In genomic region chr15:79224685-79225084, GRCm38 (mm10) we compare ENCODE assay signal across 8 mouse cellular contexts. TPM values are rescaled to one million over a fixed set of nuclear protein-coding genes. Genes with fewer than 3 reads are reported as not detected.
DNase-seq lines count a peak whose midpoint lies in the region; ATAC-seq and TF ChIP-seq lines count a peak whose summit lies in the region.

No protein-coding gene starts in this region.

- peak; percentile 76 to 95 for TF ChIP-seq CTCF in CH12.LX (conservative IDR thresholded peaks at IDR 0.05 in 1 of 2, IDR thresholded peaks at IDR 0.05 in 1 of 2; ENCODE audit: low read depth in 2 of 2, low read length in 2 of 2)
- TF ChIP-seq CTCF in layer of hippocampus, adult 2 months (conservative IDR thresholded peaks at IDR 0.05) = peak; percentile 97
- TF ChIP-seq CTCF in lung, adult 2 months (IDR thresholded peaks at IDR 0.05; ENCODE audit: insufficient read depth, low read length) = peak; percentile 77
- peak; percentile 62 for TF ChIP-seq CTCF in olfactory bulb, adult 2 months (IDR thresholded peaks at IDR 0.05; ENCODE audit: insufficient read depth, low read depth, low read length)

- H3K4me1 ChIP-seq in CH12.LX (ENCODE audit: control insufficient read depth in 1 of 2, insufficient read depth in 2 of 2) = peaks cover 5 to 18% of the 10 kb centered on the region in 2 experiments
- peaks cover 13% of the 10 kb centered on the region for H3K4me1 ChIP-seq in forebrain, embryonic 13.5 days
- H3K4me1 ChIP-seq in lung, adult 2 months (ENCODE audit: control insufficient read depth, insufficient read depth, low read length) = no peaks in the 10 kb centered on the region
- H3K4me1 ChIP-seq in olfactory bulb, adult 2 months (ENCODE audit: control insufficient read depth, insufficient read depth, low read length) = peaks cover 14% of the 10 kb centered on the region

- ATAC-seq in forebrain, embryonic 13.5 days = peak; percentile 61

- WGBS in forebrain, embryonic 13.5 days = 9% methylated on average over 5 of the region's 5 CpGs
- 12% methylated on average over 5 of the region's 5 CpGs for WGBS in lung, adult 2 months
- WGBS in olfactory bulb, adult 2 months = 11% methylated on average over 5 of the region's 5 CpGs

- no peak overlapping the region; the same call in 1 of the 2 replicates for H3K4me2 ChIP-seq in CH12.LX (ENCODE audit: insufficient read depth, low read depth, poor library complexity, severe bottlenecking)
- H3K4me2 ChIP-seq in forebrain, embryonic 13.5 days = no peak overlapping the region

- H3K9me3 ChIP-seq in CH12.LX (replicated peaks; ENCODE audit: low read length) = no peaks in the 10 kb centered on the region
- no peaks in the 10 kb centered on the region for H3K9me3 ChIP-seq in forebrain, embryonic 13.5 days (replicated peaks)

- H3K4me3 ChIP-seq in CH12.LX (replicated peaks in 1 of 3; ENCODE audit: low read depth in 2 of 3, low read length in 2 of 3, poor library complexity in 1 of 3) = no peak overlapping the region
- no peak overlapping the region for H3K4me3 ChIP-seq in forebrain, embryonic 13.5 days
- peak overlapping the region; percentile 7; the same call in 1 of the 2 replicates for H3K4me3 ChIP-seq in layer of hippocampus, adult 2 months
- H3K4me3 ChIP-seq in lung, adult 2 months (replicated peaks; ENCODE audit: extremely low read depth, low read depth, low read length) = no peak overlapping the region
- no peak overlapping the region for H3K4me3 ChIP-seq in olfactory bulb, adult 2 months (ENCODE audit: insufficient read depth, low read depth, low read length)

- TF ChIP-seq POLR2A in CH12.LX (IDR thresholded peaks at IDR 0.05; ENCODE audit: low read depth, low read length) = no peak
- no peak for TF ChIP-seq POLR2A in lung, adult 2 months (IDR thresholded peaks at IDR 0.05; ENCODE audit: borderline replicate concordance, extremely low read depth, low read depth, low read length)
- TF ChIP-seq POLR2A in olfactory bulb, adult 2 months (IDR thresholded peaks at IDR 0.05; ENCODE audit: insufficient read depth, low read depth, low read length) = no peak

- TF ChIP-seq EP300 in CH12.LX (IDR thresholded peaks at IDR 0.05; ENCODE audit: low read length) = no peak

- peak; percentile 86 for DNase-seq in CH12.LX (ENCODE audit: extremely low read depth)
- DNase-seq in c-Kit-positive CD71-positive TER-119-negative erythroid progenitor cells, embryonic 14.5 days (ENCODE audit: low read depth) = peak; percentile 73
- peak; percentile 96 for DNase-seq in heart, postnatal 4 days
- peak; percentile 85 to 92 for DNase-seq in layer of hippocampus, adult 2 months (ENCODE audit: low spot score in 2 of 2)
- DNase-seq in lung, adult 2 months = peak; percentile 83
- peak; percentile 45 to 58 for DNase-seq in thymus, adult 18-20 months

- H3K9ac ChIP-seq in CH12.LX (ENCODE audit: insufficient read depth, low read depth) = no peak overlapping the region
- H3K9ac ChIP-seq in forebrain, embryonic 13.5 days = no peak overlapping the region

- in situ Hi-C loops in CH12.LX (cut with MboI; ENCODE audit: low pct_ligation_motif_present, low pct_unique_long_range_greater_than_20kb, low sequenced_read_pairs) = loop anchor here (25.0 kb wide), 1 partner anchor 263 kb away; no protein-coding TSS in a partner anchor

- H3K36me3 ChIP-seq in CH12.LX (replicated peaks in 1 of 2; ENCODE audit: control insufficient read depth in 1 of 2, insufficient read depth in 1 of 2, low read length in 1 of 2) = peaks cover 0 to 22% of the 10 kb centered on the region in 2 experiments
- no peaks in the 10 kb centered on the region for H3K36me3 ChIP-seq in forebrain, embryonic 13.5 days (ENCODE audit: poor library complexity, severe bottlenecking)

- TF ChIP-seq RAD21 in CH12.LX (IDR thresholded peaks at IDR 0.05; ENCODE audit: low read depth, low read length) = peak; percentile 97

- no peak overlapping the region for H3K27ac ChIP-seq in CH12.LX (ENCODE audit: insufficient read depth, low read depth)
- H3K27ac ChIP-seq in forebrain, embryonic 13.5 days = no peak overlapping the region
- peak overlapping the region; percentile 83 for H3K27ac ChIP-seq in layer of hippocampus, adult 2 months
- no peak overlapping the region for H3K27ac ChIP-seq in olfactory bulb, adult 2 months (ENCODE audit: insufficient read depth, low read depth, low read length)

- H3K79me2 ChIP-seq in CH12.LX (replicated peaks; ENCODE audit: control insufficient read depth, extremely low read depth, insufficient read depth, poor library complexity, severe bottlenecking) = no peaks in the 10 kb centered on the region

- dilution Hi-C loops in CH12.LX (cut with MboI; ENCODE audit: extremely low pct_ligation_motif_present, extremely low pct_unique_long_range_greater_than_20kb, low sequenced_read_pairs) = no loop called here

- no peaks in the 10 kb centered on the region for H3K27me3 ChIP-seq in CH12.LX (replicated peaks)
- 0 out of 2 replicates have a peak, but pooled peaks cover 2% of the 10 kb centered on the region for H3K27me3 ChIP-seq in forebrain, embryonic 13.5 days

TF ChIP-seq in CH12.LX, 34 proteins besides CTCF, POLR2A, EP300 and RAD21 (continues in another document):
- TF ChIP-seq MAX (IDR thresholded peaks at IDR 0.05; ENCODE audit: low read length) = no peak
- no peak for TF ChIP-seq E2F4 (IDR thresholded peaks at IDR 0.05; ENCODE audit: insufficient replicate concordance, low read depth, low read length)
- no peak for TF ChIP-seq RCOR1 (conservative IDR thresholded peaks at IDR 0.05; ENCODE audit: low read depth, low read length)
- TF ChIP-seq ZC3H11A (IDR thresholded peaks at IDR 0.05; ENCODE audit: low read depth, low read length) = peak; percentile 58; the same call in 1 of the 2 replicates
- TF ChIP-seq ZKSCAN1 (IDR thresholded peaks at IDR 0.05; ENCODE audit: borderline replicate concordance, low read depth, low read length) = no peak
- TF ChIP-seq CHD1 (IDR thresholded peaks at IDR 0.05; ENCODE audit: low read depth, low read length) = no peak
- TF ChIP-seq BHLHE40 (IDR thresholded peaks at IDR 0.05; ENCODE audit: low read depth, low read length) = 0 out of 2 replicates have a peak, but pooled peaks have one; percentile 15
- TF ChIP-seq USF2 (conservative IDR thresholded peaks at IDR 0.05; ENCODE audit: low read depth, low read length) = no peak
- no peak for TF ChIP-seq ZNF384 (IDR thresholded peaks at IDR 0.05; ENCODE audit: low read depth, low read length)
- no peak for TF ChIP-seq KAT2A (IDR thresholded peaks at IDR 0.05; ENCODE audit: insufficient replicate concordance, low read length)
- no peak for TF ChIP-seq MYC (IDR thresholded peaks at IDR 0.05; ENCODE audit: low read depth, low read length)
- no peak for TF ChIP-seq PAX5 (IDR thresholded peaks at IDR 0.05; ENCODE audit: low read length)
- no peak for TF ChIP-seq SIN3A (IDR thresholded peaks at IDR 0.05; ENCODE audit: low read length)
- no peak for TF ChIP-seq CHD2 (IDR thresholded peaks at IDR 0.05; ENCODE audit: low read length)
- no peak for TF ChIP-seq USF1 (IDR thresholded peaks at IDR 0.05; ENCODE audit: low read depth, low read length)
- no peak for TF ChIP-seq NRF1 (IDR thresholded peaks at IDR 0.05; ENCODE audit: low read depth, low read length)
- no peak for TF ChIP-seq HCFC1 (IDR thresholded peaks at IDR 0.05; ENCODE audit: low read depth, low read length)
- no peak for TF ChIP-seq POLR2AphosphoS2 (IDR thresholded peaks at IDR 0.05; ENCODE audit: low read depth, low read length)
- peak; percentile 84 for TF ChIP-seq SMC3 (IDR thresholded peaks at IDR 0.05; ENCODE audit: low read depth, low read length)
- TF ChIP-seq ELF1 (IDR thresholded peaks at IDR 0.05; ENCODE audit: low read depth, low read length) = no peak

RNA-seq across cellular contexts. Expression of gene Pick1, which starts 4.3 kb away (rescaled TPM):
- total RNA-seq in CH12.LX (2012; rRNA removed) (23.2 and 23.4 TPM in 2 replicates), CH12.LX (2014; rRNA removed) (13.9 and 15.4 TPM in 2 replicates)
- 14.9 and 18.5 TPM in 2 replicates for polyA plus RNA-seq in CH12.LX (2012; ENCODE audit: insufficient read length, low read depth)
- 68.1 and 74.3 TPM in 2 replicates for polyA plus RNA-seq in forebrain, embryonic 13.5 days (2015; fragmentation: Nextera tagmentation; extraction: Ambion mirVana)
- 10 to 100 TPM; 24.5 to 26.0 TPM for total RNA-seq in heart, postnatal 4 days (2021)
- 10 to 100 TPM; 46.1 to 49.7 TPM for total RNA-seq in layer of hippocampus, adult 2 months (2021)
- polyA plus RNA-seq in lung, adult 2 months (2012; rRNA removed) = 21.2 and 25.9 TPM in 2 replicates
- not detected in 2 replicates for polyA plus RNA-seq in olfactory bulb, adult 2 months (2012; ENCODE audit: insufficient read depth, insufficient read length, low replicate concordance, missing spikeins)

RNA-seq across cellular contexts. Expression of gene Gm49486, which starts 4.5 kb away (rescaled TPM):
- total RNA-seq in CH12.LX (2012; rRNA removed) (0.21 and 0.29 TPM in 2 replicates), CH12.LX (2014; rRNA removed) (0.49 and 0.77 TPM in 2 replicates)
- 0.59 and 1.3 TPM in 2 replicates for polyA plus RNA-seq in CH12.LX (2012; ENCODE audit: insufficient read length, low read depth)
- 0.96 and 1.3 TPM in 2 replicates for polyA plus RNA-seq in forebrain, embryonic 13.5 days (2015; fragmentation: Nextera tagmentation; extraction: Ambion mirVana)
- under 1 TPM; 0.52 to 0.74 TPM for total RNA-seq in heart, postnatal 4 days (2021)
- total RNA-seq in layer of hippocampus, adult 2 months (2021) = under 1 TPM; 0.31 to 0.49 TPM
- 0.11 and 0.22 TPM in 2 replicates for polyA plus RNA-seq in lung, adult 2 months (2012; rRNA removed)
- not detected in 2 replicates for polyA plus RNA-seq in olfactory bulb, adult 2 months (2012; ENCODE audit: insufficient read depth, insufficient read length, low replicate concordance, missing spikeins)

RNA-seq across cellular contexts. Expression of gene Slc16a8, which starts 29.9 kb away (rescaled TPM):
- total RNA-seq in CH12.LX (2012; rRNA removed) (0.08 and 0.29 TPM in 2 replicates), CH12.LX (2014; rRNA removed) (not detected in 2 replicates)
- 0.79 and 0.83 TPM in 2 replicates for polyA plus RNA-seq in CH12.LX (2012; ENCODE audit: insufficient read length, low read depth)
- 0.09 and 0.39 TPM in 2 replicates for polyA plus RNA-seq in forebrain, embryonic 13.5 days (2015; fragmentation: Nextera tagmentation; extraction: Ambion mirVana)
- total RNA-seq in heart, postnatal 4 days (2021) = under 1 TPM; 0.23 to 0.31 TPM
- not detected for total RNA-seq in layer of hippocampus, adult 2 months (2021)
- polyA plus RNA-seq in lung, adult 2 months (2012; rRNA removed) = 0.37 and 0.52 TPM in 2 replicates
- polyA plus RNA-seq in olfactory bulb, adult 2 months (2012; ENCODE audit: insufficient read depth, insufficient read length, low replicate concordance, missing spikeins) = not detected in 2 replicates

RNA-seq across cellular contexts. Expression of gene Sox10, which starts 59.6 kb away (rescaled TPM):
- total RNA-seq in CH12.LX (2012; rRNA removed) (0.04 and 0.08 TPM in 2 replicates), CH12.LX (2014; rRNA removed) (not detected in 2 replicates)
- polyA plus RNA-seq in CH12.LX (2012; ENCODE audit: insufficient read length, low read depth) = not detected in 2 replicates
- polyA plus RNA-seq in forebrain, embryonic 13.5 days (2015; fragmentation: Nextera tagmentation; extraction: Ambion mirVana) = 0.45 and 0.49 TPM in 2 replicates
- under 1 TPM; 0.55 to 0.90 TPM for total RNA-seq in heart, postnatal 4 days (2021)
- 10 to 100 TPM; 27.7 to 30.4 TPM for total RNA-seq in layer of hippocampus, adult 2 months (2021)
- 1.4 and 3.6 TPM in 2 replicates for polyA plus RNA-seq in lung, adult 2 months (2012; rRNA removed)
- polyA plus RNA-seq in olfactory bulb, adult 2 months (2012; ENCODE audit: insufficient read depth, insufficient read length, low replicate concordance, missing spikeins) = not detected in 2 replicates
